Mouse (Mus musculus): ENCODE data around the gene Fcrl1. TPM values are rescaled to one million over a fixed set of nuclear protein-coding genes. Genes with fewer than 3 reads are reported as not detected.
A peak's percentile ranks its signal among the peaks of the same experiment; 100 is the strongest.
"Not testable (repeated sequence)": the region's sequence is repeated elsewhere in the genome, so short reads cannot be mapped to it uniquely, and the experiment has no call there.

Gene Fcrl1
- polyA plus RNA-seq, 1 experiment from 2014 or later, result 0.54 TPM

DNA sequence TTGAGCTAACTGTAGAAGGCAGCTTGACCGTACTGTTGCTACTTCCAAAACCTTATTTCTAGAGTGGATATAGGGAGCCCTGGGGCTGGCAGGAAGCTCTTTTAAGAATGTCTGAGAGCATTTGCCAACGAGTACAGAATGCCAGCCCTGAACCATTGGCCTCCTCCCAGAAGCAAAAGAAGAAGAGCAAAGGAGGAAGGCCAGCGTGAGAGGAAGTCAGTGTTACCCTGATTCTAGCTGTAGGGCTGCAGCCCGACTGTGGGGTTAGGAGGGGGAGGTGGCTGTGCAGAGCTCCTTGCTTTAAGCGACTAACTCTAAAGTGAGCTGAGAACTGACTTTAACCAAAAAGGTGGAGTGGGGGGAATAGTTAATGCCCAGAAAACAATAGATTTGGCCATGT, 7.0 kb upstream of the Fcrl1 start:
- H3K4me1 ChIP-seq (ENCODE audit: control insufficient read depth, insufficient read depth, low read length), result no peaks in the 10 kb centered on the region
- H3K27me3 ChIP-seq (ENCODE audit: control insufficient read depth, insufficient read depth, low read length), result no peaks in the 10 kb centered on the region
- H3K9ac ChIP-seq (replicated peaks; ENCODE audit: low read depth, low read length), result no peak overlapping the region
- H3K4me3 ChIP-seq (ENCODE audit: low read depth, low read length), result no peak overlapping the region
- no peak overlapping the region for H3K27ac ChIP-seq (ENCODE audit: low read length)
- no peak overlapping the region for H3K4me2 ChIP-seq (replicated peaks; ENCODE audit: low read depth, low read length)
- H3K9me3 ChIP-seq (ENCODE audit: control insufficient read depth, low read depth, low read length), result no peaks in the 10 kb centered on the region
- no peak for ATAC-seq (ENCODE audit: insufficient number of reproducible peaks, insufficient read depth, low FRiP score, low read depth)
- no peaks in the 10 kb centered on the region for H3K36me3 ChIP-seq (ENCODE audit: control insufficient read depth, insufficient read depth, low read length)
- 75% methylated on average over 5 of the region's 5 CpGs for WGBS

DNA sequence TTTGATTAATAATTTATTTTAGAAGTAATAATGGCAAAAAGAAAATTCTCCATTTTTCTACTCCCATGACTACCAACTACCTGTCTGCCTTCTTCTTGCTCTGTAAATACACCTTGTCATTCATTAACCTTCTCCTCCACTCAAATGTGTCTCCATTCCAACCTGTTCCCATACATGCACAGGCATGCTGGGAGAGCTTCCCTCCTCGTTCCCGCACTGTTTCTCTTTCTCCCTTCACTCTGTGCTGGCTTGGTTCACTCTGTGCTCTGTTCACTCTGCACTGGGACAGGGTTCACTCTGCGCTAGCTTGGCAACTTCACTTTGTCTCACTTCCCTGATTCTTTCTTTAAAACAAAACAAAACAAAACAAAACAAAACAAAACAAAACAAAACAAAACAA, 1.0 kb downstream of the Fcrl1 start:
- 50% methylated on average over 3 of the region's 3 CpGs for WGBS
- Histone ChIP-seq H3K4me3 (ENCODE audit: low read depth, low read length) (no peak overlapping the region), H3K4me2 (replicated peaks; ENCODE audit: low read depth, low read length) (no peak overlapping the region), H3K9ac (replicated peaks; ENCODE audit: low read depth, low read length) (no peak overlapping the region), H3K27ac (ENCODE audit: low read length) (no peak overlapping the region), H3K4me1 (ENCODE audit: control insufficient read depth, insufficient read depth, low read length) (0 out of 2 replicates have a peak, but pooled peaks cover 2% of the 10 kb centered on the region), H3K36me3 (ENCODE audit: control insufficient read depth, insufficient read depth, low read length) (no peaks in the 10 kb centered on the region), H3K9me3 (ENCODE audit: control insufficient read depth, low read depth, low read length) (no peaks in the 10 kb centered on the region), H3K27me3 (ENCODE audit: control insufficient read depth, insufficient read depth, low read length) (no peaks in the 10 kb centered on the region)
- no peak for ATAC-seq (ENCODE audit: insufficient number of reproducible peaks, insufficient read depth, low FRiP score, low read depth)

DNA sequence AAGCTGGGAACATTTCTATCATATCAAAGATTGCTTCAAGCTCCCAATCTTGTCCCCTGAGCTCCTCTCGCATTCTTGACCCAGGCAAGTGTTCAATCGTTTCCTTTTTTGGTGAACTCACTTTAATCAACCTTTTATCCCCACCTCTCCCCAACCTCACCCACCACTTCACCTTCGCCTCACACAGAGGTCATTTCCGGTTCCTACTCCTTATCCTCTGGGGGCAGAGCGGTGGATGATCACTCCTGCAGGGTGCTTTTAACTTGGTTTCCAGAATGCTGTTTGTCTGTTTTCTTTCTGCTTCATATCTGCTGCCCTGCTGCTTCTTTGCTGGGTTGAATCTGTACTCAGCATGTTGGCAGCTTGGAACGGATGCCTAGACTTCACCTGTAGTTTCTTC, 1.5 kb downstream of the Fcrl1 start:
- H3K4me1 ChIP-seq (ENCODE audit: control insufficient read depth, insufficient read depth, low read length), result 0 out of 2 replicates have a peak, but pooled peaks cover 2% of the 10 kb centered on the region
- WGBS, result 61% methylated on average over 6 of the region's 6 CpGs
- H3K4me3 ChIP-seq (ENCODE audit: low read depth, low read length), result no peak overlapping the region
- H3K9ac ChIP-seq (replicated peaks; ENCODE audit: low read depth, low read length), result no peak overlapping the region
- no peak overlapping the region for H3K4me2 ChIP-seq (replicated peaks; ENCODE audit: low read depth, low read length)
- ATAC-seq (ENCODE audit: insufficient number of reproducible peaks, insufficient read depth, low FRiP score, low read depth), result no peak
- H3K9me3 ChIP-seq (ENCODE audit: control insufficient read depth, low read depth, low read length), result no peaks in the 10 kb centered on the region
- H3K27ac ChIP-seq (ENCODE audit: low read length), result no peak overlapping the region
- H3K27me3 ChIP-seq (ENCODE audit: control insufficient read depth, insufficient read depth, low read length), result no peaks in the 10 kb centered on the region
- no peaks in the 10 kb centered on the region for H3K36me3 ChIP-seq (ENCODE audit: control insufficient read depth, insufficient read depth, low read length)

DNA sequence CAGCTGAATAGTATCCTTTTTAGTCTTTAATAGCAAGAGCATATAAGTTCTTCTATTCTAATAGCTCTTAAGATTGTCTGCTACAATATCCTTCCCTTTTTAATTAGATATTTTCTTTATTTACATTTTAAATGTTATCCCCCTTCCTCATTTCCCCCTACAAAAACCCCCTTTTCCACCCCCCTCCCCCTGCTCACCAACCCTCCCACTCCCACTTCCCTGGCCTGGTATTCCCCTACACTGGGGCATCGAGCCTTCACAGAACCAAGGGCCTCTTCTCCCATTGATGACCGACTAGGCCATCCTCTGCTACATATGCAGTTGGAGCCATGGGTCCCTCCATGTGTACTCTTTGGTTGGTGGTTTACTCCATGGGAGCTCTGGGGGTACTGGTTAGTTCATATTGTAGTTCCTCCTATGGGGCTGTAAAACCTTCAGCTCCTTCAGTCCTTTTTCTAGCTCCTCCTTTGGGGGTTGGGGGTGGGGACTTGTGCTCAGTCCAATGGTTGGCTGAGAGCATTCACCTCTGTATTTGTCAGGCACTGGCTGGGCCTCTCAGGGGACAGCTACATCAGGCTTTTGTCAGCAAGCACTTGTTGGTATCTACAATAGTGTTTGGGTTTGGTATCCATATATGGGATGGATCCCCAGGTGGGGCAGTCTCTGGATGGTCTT, 3.6 kb downstream of the Fcrl1 start:
- H3K27me3 ChIP-seq (ENCODE audit: control insufficient read depth, insufficient read depth, low read length); H3K27ac ChIP-seq (ENCODE audit: low read length); H3K9ac ChIP-seq (replicated peaks; ENCODE audit: low read depth, low read length); H3K36me3 ChIP-seq (ENCODE audit: control insufficient read depth, insufficient read depth, low read length); ATAC-seq (ENCODE audit: insufficient number of reproducible peaks, insufficient read depth, low FRiP score, low read depth); H3K4me1 ChIP-seq (ENCODE audit: control insufficient read depth, insufficient read depth, low read length); H3K4me3 ChIP-seq (ENCODE audit: low read depth, low read length); H3K9me3 ChIP-seq (ENCODE audit: control insufficient read depth, low read depth, low read length); H3K4me2 ChIP-seq (replicated peaks; ENCODE audit: low read depth, low read length): not testable (repeated sequence)
- WGBS, result 83% methylated on average over 2 of the region's 2 CpGs

DNA sequence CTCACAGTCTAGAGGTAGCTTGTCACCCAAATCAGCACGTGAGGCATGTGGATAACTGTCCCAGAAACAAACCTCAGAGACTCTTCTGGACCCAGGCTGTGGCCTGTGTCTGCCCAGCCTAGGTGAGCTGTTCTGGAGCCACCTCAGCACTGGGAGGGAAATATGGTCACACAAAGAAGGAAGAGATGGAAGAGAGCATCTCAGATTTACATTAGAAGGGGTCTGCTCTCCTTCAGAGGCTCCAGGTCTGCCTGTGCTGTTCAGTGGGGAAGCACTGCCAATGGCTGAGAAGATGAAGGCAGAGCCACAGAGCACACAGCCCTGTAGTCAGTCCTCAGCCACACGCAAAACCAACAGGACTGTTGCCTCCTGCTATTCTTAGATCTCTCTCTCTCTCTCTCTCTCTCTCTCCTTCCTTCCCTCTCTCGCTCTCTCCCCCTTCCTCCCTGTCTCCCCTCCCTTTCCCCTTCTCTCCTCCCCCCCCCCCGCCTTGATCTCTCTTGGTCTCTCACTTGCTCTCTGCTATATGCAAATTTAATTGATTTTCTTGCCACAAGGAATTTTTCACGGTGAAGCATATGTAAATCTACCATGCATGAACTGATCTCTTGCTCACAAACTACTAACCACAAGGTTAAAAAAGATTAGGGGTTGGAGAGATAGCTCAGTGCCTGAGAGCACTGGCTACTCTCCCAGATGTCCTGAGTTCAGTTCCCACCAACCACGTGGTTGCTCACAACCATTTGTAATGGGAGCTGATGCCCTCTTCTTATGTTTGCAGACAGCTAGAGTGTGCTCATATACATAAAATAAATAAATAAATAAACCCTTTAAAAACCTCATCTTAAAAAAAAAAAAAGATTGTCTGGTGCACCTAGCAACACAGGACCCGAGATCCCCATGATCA, 5.9 kb downstream of the Fcrl1 start:
- Histone ChIP-seq H3K4me3 (ENCODE audit: low read depth, low read length) (no peak overlapping the region), H3K4me1 (ENCODE audit: control insufficient read depth, insufficient read depth, low read length) (no peaks in the 10 kb centered on the region), H3K27me3 (ENCODE audit: control insufficient read depth, insufficient read depth, low read length) (no peaks in the 10 kb centered on the region), H3K4me2 (replicated peaks; ENCODE audit: low read depth, low read length) (no peak overlapping the region), H3K36me3 (ENCODE audit: control insufficient read depth, insufficient read depth, low read length) (no peaks in the 10 kb centered on the region), H3K27ac (ENCODE audit: low read length) (no peak overlapping the region), H3K9ac (replicated peaks; ENCODE audit: low read depth, low read length) (no peak overlapping the region), H3K9me3 (ENCODE audit: control insufficient read depth, low read depth, low read length) (no peaks in the 10 kb centered on the region)
- ATAC-seq (ENCODE audit: insufficient number of reproducible peaks, insufficient read depth, low FRiP score, low read depth), result no peak
- 61% methylated on average over 7 of the region's 7 CpGs for WGBS

DNA sequence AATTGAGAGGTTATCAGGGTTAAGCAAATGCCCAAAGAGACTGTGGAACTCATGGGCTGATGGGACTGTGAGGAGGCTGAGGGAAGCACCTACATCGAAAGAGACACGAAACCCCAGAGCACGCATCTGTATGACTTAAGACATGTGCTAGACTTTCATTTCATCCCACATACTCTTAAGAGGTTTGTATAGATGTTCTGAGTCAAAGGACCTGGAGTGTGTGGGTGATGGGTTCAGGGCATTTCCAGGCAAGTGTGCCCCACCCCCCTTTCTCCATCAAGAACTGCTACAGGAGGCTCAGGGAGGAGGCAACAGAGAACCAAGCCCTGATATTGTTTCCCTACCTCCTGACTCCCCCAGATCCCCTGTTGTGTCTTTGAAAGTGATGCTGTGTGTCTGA, 7.1 kb downstream of the Fcrl1 start:
- Histone ChIP-seq H3K4me2 (replicated peaks; ENCODE audit: low read depth, low read length) (no peak overlapping the region), H3K9me3 (ENCODE audit: control insufficient read depth, low read depth, low read length) (no peaks in the 10 kb centered on the region), H3K4me3 (ENCODE audit: low read depth, low read length) (no peak overlapping the region), H3K4me1 (ENCODE audit: control insufficient read depth, insufficient read depth, low read length) (no peaks in the 10 kb centered on the region), H3K27me3 (ENCODE audit: control insufficient read depth, insufficient read depth, low read length) (no peaks in the 10 kb centered on the region), H3K9ac (replicated peaks; ENCODE audit: low read depth, low read length) (no peak overlapping the region), H3K36me3 (ENCODE audit: control insufficient read depth, insufficient read depth, low read length) (no peaks in the 10 kb centered on the region), H3K27ac (ENCODE audit: low read length) (no peak overlapping the region)
- no peak for ATAC-seq (ENCODE audit: insufficient number of reproducible peaks, insufficient read depth, low FRiP score, low read depth)
- 90% methylated on average over 3 of the region's 3 CpGs for WGBS

DNA sequence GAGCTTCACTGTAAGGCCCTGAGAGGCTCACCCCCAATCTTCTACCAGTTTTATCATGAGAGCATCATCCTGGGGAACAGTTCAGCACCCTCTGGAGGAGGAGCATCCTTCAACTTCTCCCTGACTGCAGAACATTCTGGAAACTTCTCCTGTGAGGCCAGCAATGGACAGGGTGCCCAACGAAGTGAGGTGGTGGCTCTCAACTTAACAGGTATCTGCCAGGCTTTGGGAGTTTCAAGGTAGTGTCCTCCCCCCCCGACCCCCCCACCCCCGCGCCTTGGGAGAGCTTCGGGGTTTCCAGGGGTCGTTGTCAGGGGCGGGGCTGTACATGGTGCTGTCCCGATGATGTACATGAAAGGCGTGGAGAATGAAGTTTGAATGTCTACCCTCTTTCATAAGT, 8.9 kb downstream of the Fcrl1 start:
- Histone ChIP-seq H3K4me1 (ENCODE audit: control insufficient read depth, insufficient read depth, low read length) (no peaks in the 10 kb centered on the region), H3K9ac (replicated peaks; ENCODE audit: low read depth, low read length) (no peak overlapping the region), H3K9me3 (ENCODE audit: control insufficient read depth, low read depth, low read length) (no peaks in the 10 kb centered on the region), H3K4me2 (replicated peaks; ENCODE audit: low read depth, low read length) (no peak overlapping the region), H3K27me3 (ENCODE audit: control insufficient read depth, insufficient read depth, low read length) (no peaks in the 10 kb centered on the region), H3K36me3 (ENCODE audit: control insufficient read depth, insufficient read depth, low read length) (no peaks in the 10 kb centered on the region), H3K27ac (ENCODE audit: low read length) (no peak overlapping the region), H3K4me3 (ENCODE audit: low read depth, low read length) (no peak overlapping the region)
- 82% methylated on average over 9 of the region's 9 CpGs for WGBS
- no peak for ATAC-seq (ENCODE audit: insufficient number of reproducible peaks, insufficient read depth, low FRiP score, low read depth)

DNA sequence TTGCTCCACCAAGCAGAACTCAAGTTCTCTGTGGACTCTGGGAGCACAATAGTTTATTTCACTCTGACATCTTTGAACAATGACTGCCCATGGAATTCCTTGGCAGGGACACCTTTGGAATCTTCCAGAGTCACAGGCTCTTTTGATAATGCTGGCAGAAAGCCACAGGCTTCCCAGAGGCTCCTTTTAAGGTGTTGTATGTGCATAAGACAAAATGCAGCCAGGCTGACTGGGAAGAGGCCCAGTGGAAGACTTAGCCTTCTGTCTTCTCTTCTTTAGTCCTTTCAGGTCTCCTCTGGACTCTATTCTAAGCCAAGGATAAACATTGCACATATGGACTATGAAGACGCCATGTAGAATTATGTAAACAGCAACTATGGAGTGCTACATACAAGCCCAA, 14.7 kb downstream of the Fcrl1 start:
- Histone ChIP-seq H3K4me3 (ENCODE audit: low read depth, low read length) (no peak overlapping the region), H3K4me2 (replicated peaks; ENCODE audit: low read depth, low read length) (no peak overlapping the region), H3K9me3 (ENCODE audit: control insufficient read depth, low read depth, low read length) (no peaks in the 10 kb centered on the region), H3K9ac (replicated peaks; ENCODE audit: low read depth, low read length) (no peak overlapping the region), H3K36me3 (ENCODE audit: control insufficient read depth, insufficient read depth, low read length) (no peaks in the 10 kb centered on the region), H3K4me1 (ENCODE audit: control insufficient read depth, insufficient read depth, low read length) (no peaks in the 10 kb centered on the region), H3K27ac (ENCODE audit: low read length) (peak overlapping the region; percentile 64; the same call in 1 of the 2 replicates), H3K27me3 (ENCODE audit: control insufficient read depth, insufficient read depth, low read length) (no peaks in the 10 kb centered on the region)
- ATAC-seq (ENCODE audit: insufficient number of reproducible peaks, insufficient read depth, low FRiP score, low read depth), result 0 out of 2 replicates have a peak, but pooled peaks have one; percentile 33
- 45% methylated on average over 1 of the region's 1 CpGs for WGBS
